Mouse (Mus musculus) liver, embryonic 14.5 days (tissue): Measurements from ENCODE around the gene Wdr17.

Experiments used
- CTCF ChIP-seq: IDR thresholded peaks from 2 replicates; pipeline ENCODE4 v1.5.1; 2016; ENCODE audit warnings: antibody characterized with exemption, low read depth, control low read depth
- EP300 ChIP-seq: IDR thresholded peaks from 2 replicates; pipeline ENCODE4 v1.6.1; 2016; ENCODE audit warnings: antibody characterized with exemption, low read depth

DNA sequence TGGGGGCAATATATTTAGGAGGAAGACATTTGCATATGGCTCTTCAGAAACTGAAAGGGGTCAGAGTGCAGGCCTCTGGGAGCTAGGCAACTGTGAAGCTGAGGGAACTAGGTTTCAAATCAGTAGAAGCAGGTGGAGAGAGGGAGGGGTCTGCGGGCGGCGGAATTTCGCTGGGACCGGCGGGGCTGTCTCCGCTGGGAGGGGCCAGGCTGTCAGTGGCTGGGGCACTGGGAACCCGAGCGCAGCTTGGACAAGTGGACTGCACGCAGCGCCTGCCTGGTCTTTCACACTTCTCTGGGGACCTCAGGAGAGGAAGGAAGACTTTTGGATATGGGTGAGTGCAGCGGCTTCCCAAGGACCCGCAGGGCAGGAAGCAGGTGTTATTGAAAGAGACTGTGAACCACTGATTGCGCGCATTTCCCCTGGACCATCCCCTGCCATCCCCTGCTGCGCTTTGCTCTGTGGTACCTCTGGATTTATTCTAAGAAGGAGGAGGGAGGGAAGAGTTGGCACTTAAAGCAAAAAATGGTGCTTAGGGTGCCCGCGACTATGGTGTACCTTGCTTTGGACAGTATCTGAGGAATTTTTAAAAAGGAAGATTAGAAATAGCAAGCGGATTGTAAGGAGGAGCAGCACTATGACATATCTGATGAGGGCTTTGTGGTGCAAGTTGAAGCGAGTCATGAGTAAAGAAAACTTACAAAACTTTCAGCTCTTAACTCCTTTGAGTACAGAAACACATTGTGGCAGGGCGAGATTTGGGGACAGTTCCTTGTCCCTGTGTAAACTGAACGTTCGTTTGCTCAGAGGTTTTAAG, 107.5 kb downstream of the Wdr17 start:
- TF ChIP-seq EP300 (no peak), CTCF (no peak)
